Mouse (Mus musculus): ENCODE measurements at regions not wholly inside any gene's neighbourhood (a gene's known extent, or its start where the extent isn't known, plus 50 kb on each side); places are given as distances from the start of the nearest gene placed in this dataset.

DNA sequence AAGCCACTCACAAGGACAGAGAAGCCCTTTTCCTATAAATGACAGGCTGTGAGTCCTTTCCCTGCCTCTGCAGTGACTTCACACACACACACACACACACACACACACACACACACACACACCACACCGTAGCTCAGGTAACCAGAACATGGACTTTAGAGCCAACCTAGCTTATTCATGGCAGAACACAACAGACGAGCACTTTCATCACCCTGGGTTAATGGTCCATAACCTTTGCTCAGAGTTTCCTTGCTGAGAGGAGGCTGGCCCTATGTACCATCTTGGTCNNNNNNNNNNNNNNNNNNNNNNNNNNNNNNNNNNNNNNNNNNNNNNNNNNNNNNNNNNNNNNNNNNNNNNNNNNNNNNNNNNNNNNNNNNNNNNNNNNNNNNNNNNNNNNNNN is 2391.6 kb upstream of the 5930422O12Rik start:
- TF ChIP-seq POLR2AphosphoS5 (IDR thresholded peaks at IDR 0.05; ENCODE audit: insufficient replicate concordance, low read depth, low read length): no peak
- no peak for TF ChIP-seq CTCF (IDR thresholded peaks at IDR 0.05; ENCODE audit: low read depth, low read length)
